Mouse (Mus musculus): Measurements from ENCODE around the gene Ubr2. TPM values are rescaled to one million over a fixed set of nuclear protein-coding genes. Genes with fewer than 3 reads are reported as not detected.

The Ubr2 gene
- 12.4 and 14.4 TPM in 2 replicates for polyA plus RNA-seq (2015; fragmentation: Nextera tagmentation; extraction: Ambion mirVana)

GRCm38 (mm10) chr17:47009898-47010721, at the start of gene Ubr2:
Ubr2 (minus strand) TSS chr17:47010556.
- ATAC-seq (ENCODE audit: insufficient read depth, low FRiP score): peak; percentile 97
- no peaks in the 10 kb centered on the region for H3K9me3 ChIP-seq (replicated peaks; ENCODE audit: control insufficient read depth, low read length)
- peak within 1 kb of the TSS; percentile 72 for H3K4me2 ChIP-seq (ENCODE audit: low read depth, low read length)
- 0 out of 2 replicates have a peak, but pooled peaks cover 2% of the 10 kb centered on the region for H3K36me3 ChIP-seq (ENCODE audit: control insufficient read depth, insufficient read depth, low read length)
- H3K4me1 ChIP-seq (ENCODE audit: control insufficient read depth, insufficient read depth, low read length): peaks cover 25% of the 10 kb centered on the region
- H3K27me3 ChIP-seq (ENCODE audit: control insufficient read depth, insufficient read depth, low read length): no peaks in the 10 kb centered on the region
- peak within 1 kb of the TSS; percentile 96 for H3K27ac ChIP-seq (ENCODE audit: low read length)
- peak within 1 kb of the TSS; percentile 92 for H3K4me3 ChIP-seq (replicated peaks; ENCODE audit: low read length)
- WGBS: under 1% methylated on average over 77 of the region's 77 CpGs
- H3K9ac ChIP-seq (ENCODE audit: low read length): peak within 1 kb of the TSS; percentile 95

DNA sequence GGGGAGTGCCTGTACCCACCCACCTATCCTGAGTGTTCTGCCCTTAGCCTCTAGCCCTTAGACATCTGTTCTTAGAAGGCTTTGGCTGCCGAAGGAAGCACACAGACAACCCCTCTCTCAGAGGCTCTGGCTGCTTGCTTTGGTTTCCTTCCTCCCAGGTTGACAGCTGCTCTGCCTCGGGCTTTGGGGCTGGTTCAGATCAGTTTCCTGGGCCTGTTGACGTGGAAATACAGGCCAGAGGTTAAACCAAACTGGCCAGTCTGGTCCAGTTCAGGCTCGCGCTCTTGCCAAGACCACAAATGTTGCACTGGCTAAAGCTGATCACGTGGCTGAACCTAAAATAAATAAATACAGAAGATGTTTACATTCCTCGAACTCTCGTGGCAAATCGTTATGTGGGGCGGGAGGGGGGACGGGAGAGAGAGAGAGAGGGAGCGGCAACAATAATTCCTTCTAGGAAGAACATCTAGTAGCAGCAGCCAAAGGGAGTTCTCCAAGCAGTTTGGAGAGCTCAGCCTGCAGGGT, 49.5 kb upstream of the Ubr2 start:
- no peaks in the 10 kb centered on the region for H3K36me3 ChIP-seq (ENCODE audit: control insufficient read depth, insufficient read depth, low read length)
- H3K27me3 ChIP-seq (ENCODE audit: control insufficient read depth, insufficient read depth, low read length): no peaks in the 10 kb centered on the region
- 0 out of 2 replicates have a peak, but pooled peaks cover 3% of the 10 kb centered on the region for H3K4me1 ChIP-seq (ENCODE audit: control insufficient read depth, insufficient read depth, low read length)
- ATAC-seq (ENCODE audit: insufficient read depth, low FRiP score): peak; percentile 91
- H3K27ac ChIP-seq (ENCODE audit: low read length): peak overlapping the region; percentile 28
- no peak overlapping the region for H3K9ac ChIP-seq (ENCODE audit: low read length)
- 5% methylated on average over 12 of the region's 12 CpGs for WGBS
- H3K4me3 ChIP-seq (replicated peaks; ENCODE audit: low read length): no peak overlapping the region
- peak overlapping the region; percentile 22 for H3K4me2 ChIP-seq (ENCODE audit: low read depth, low read length)
- peaks cover 6% of the 10 kb centered on the region for H3K9me3 ChIP-seq (replicated peaks; ENCODE audit: control insufficient read depth, low read length)

GRCm38 (mm10) chr17:47057966-47058365, 47.6 kb upstream of the Ubr2 start:
- no peak overlapping the region for H3K4me2 ChIP-seq (ENCODE audit: low read depth, low read length)
- 0 out of 2 replicates have a peak, but pooled peaks cover 3% of the 10 kb centered on the region for H3K4me1 ChIP-seq (ENCODE audit: control insufficient read depth, insufficient read depth, low read length)
- no peak overlapping the region for H3K9ac ChIP-seq (ENCODE audit: low read length)
- ATAC-seq (ENCODE audit: insufficient read depth, low FRiP score): no peak
- H3K27me3 ChIP-seq (ENCODE audit: control insufficient read depth, insufficient read depth, low read length): no peaks in the 10 kb centered on the region
- peaks cover 6% of the 10 kb centered on the region for H3K9me3 ChIP-seq (replicated peaks; ENCODE audit: control insufficient read depth, low read length)
- 95% methylated on average over 4 of the region's 4 CpGs for WGBS
- no peak overlapping the region for H3K4me3 ChIP-seq (replicated peaks; ENCODE audit: low read length)
- H3K36me3 ChIP-seq (ENCODE audit: control insufficient read depth, insufficient read depth, low read length): no peaks in the 10 kb centered on the region
- no peak overlapping the region for H3K27ac ChIP-seq (ENCODE audit: low read length)

DNA sequence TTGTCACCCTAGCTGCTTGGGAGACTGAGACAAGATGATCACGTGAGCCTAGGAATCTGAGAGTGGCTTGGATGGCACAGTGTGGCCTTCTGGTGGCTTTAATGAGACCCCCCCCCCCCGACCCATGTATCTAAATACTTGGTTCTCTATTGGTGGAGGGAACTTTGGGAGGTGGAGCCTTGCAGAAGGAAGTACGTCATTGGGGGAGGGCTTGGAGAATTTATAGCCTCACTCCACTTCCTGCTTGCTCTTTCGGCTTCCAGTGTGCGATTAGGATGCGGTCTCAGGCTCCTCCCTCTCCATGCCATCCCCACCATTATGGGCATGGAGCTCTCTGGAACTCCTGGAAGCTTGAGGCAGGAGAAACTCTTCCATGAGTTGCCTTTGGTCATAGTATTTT, 46.1 kb upstream of the Ubr2 start:
- ATAC-seq (ENCODE audit: insufficient read depth, low FRiP score): no peak
- H3K9ac ChIP-seq (ENCODE audit: low read length): no peak overlapping the region
- no peak overlapping the region for H3K27ac ChIP-seq (ENCODE audit: low read length)
- H3K4me2 ChIP-seq (ENCODE audit: low read depth, low read length): no peak overlapping the region
- H3K36me3 ChIP-seq (ENCODE audit: control insufficient read depth, insufficient read depth, low read length): no peaks in the 10 kb centered on the region
- H3K27me3 ChIP-seq (ENCODE audit: control insufficient read depth, insufficient read depth, low read length): no peaks in the 10 kb centered on the region
- WGBS: 76% methylated on average over 6 of the region's 6 CpGs
- H3K4me1 ChIP-seq (ENCODE audit: control insufficient read depth, insufficient read depth, low read length): 0 out of 2 replicates have a peak, but pooled peaks cover 3% of the 10 kb centered on the region
- H3K9me3 ChIP-seq (replicated peaks; ENCODE audit: control insufficient read depth, low read length): peaks cover 6% of the 10 kb centered on the region
- no peak overlapping the region for H3K4me3 ChIP-seq (replicated peaks; ENCODE audit: low read length)

GRCm38 (mm10) chr17:47055121-47055520, 44.8 kb upstream of the Ubr2 start:
- Histone ChIP-seq H3K36me3 (ENCODE audit: control insufficient read depth, insufficient read depth, low read length) (no peaks in the 10 kb centered on the region), H3K4me1 (ENCODE audit: control insufficient read depth, insufficient read depth, low read length) (0 out of 2 replicates have a peak, but pooled peaks cover 3% of the 10 kb centered on the region), H3K27me3 (ENCODE audit: control insufficient read depth, insufficient read depth, low read length) (no peaks in the 10 kb centered on the region), H3K4me3 (replicated peaks; ENCODE audit: low read length) (no peak overlapping the region), H3K9me3 (replicated peaks; ENCODE audit: control insufficient read depth, low read length) (peaks cover 6% of the 10 kb centered on the region), H3K27ac (ENCODE audit: low read length) (no peak overlapping the region), H3K9ac (ENCODE audit: low read length) (no peak overlapping the region), H3K4me2 (ENCODE audit: low read depth, low read length) (no peak overlapping the region)
- WGBS: 83% methylated on average over 7 of the region's 7 CpGs
- ATAC-seq (ENCODE audit: insufficient read depth, low FRiP score): no peak

DNA sequence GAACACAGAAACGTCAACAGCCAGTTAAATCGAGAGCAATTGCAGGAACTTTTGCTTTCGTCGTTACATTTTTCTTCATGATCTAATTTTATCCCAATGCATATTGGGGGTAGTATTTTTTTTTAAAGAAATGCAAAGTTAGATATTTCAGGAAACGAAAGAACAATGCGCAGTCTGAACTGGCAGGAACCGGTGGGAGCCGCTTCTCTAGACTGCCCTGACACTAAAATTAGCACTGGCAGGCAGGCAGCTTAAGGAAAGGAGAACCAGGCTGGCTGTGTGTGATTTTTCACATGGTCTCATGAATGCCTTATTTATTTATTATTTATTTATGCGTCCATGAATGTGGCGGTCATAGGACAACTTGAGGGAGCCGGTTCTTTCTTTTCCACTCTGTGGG, 44.3 kb upstream of the Ubr2 start:
- no peak overlapping the region for H3K27ac ChIP-seq (ENCODE audit: low read length)
- no peak overlapping the region for H3K9ac ChIP-seq (ENCODE audit: low read length)
- H3K4me1 ChIP-seq (ENCODE audit: control insufficient read depth, insufficient read depth, low read length): 0 out of 2 replicates have a peak, but pooled peaks cover 3% of the 10 kb centered on the region
- H3K36me3 ChIP-seq (ENCODE audit: control insufficient read depth, insufficient read depth, low read length): no peaks in the 10 kb centered on the region
- H3K4me2 ChIP-seq (ENCODE audit: low read depth, low read length): no peak overlapping the region
- ATAC-seq (ENCODE audit: insufficient read depth, low FRiP score): no peak
- H3K9me3 ChIP-seq (replicated peaks; ENCODE audit: control insufficient read depth, low read length): peaks cover 6% of the 10 kb centered on the region
- H3K27me3 ChIP-seq (ENCODE audit: control insufficient read depth, insufficient read depth, low read length): no peaks in the 10 kb centered on the region
- WGBS: 77% methylated on average over 11 of the region's 11 CpGs
- H3K4me3 ChIP-seq (replicated peaks; ENCODE audit: low read length): no peak overlapping the region

DNA sequence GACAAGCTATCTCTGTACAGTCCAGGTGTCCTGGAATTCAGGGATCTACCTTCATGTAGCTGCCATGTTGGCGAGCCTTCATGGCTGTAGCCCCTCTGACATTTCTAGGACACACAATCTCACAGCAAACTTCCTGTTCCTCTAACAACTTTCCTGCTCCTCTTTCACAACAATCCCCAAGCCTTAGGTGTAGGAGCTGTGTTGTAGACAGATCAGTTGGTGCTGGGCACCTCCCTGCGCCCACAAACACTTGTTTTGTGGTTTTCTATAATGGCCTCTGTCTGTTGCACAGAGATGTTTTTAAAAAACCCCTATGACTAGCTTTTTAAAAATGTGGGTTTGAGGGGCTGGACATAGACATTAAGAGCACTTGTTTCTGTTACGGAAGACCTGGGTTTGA, 40.3 kb upstream of the Ubr2 start:
- H3K4me3 ChIP-seq (replicated peaks; ENCODE audit: low read length): no peak overlapping the region
- WGBS: 83% methylated on average over 3 of the region's 3 CpGs
- H3K27ac ChIP-seq (ENCODE audit: low read length): no peak overlapping the region

DNA sequence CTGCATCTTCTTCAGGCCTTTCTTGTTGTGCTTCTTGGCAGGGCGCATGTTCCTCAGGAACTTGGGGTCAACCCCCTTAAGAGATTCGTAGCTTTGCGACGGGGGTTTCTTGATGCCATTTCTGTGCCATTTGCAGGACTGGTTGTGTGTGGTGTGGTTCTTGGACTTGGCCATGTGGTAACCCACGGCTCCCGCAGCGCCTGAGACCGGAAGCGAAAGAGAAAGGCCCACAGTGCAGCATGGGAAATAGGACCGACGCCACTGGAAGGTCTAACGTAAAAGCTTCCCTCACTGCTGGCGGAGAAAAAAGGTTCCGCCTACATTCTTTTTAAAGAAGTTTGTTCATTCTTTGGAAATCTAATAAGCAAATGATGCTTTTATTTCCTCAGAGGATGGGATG, 32.5 kb upstream of the Ubr2 start:
- peaks cover 3% of the 10 kb centered on the region; the same call in 1 of the 2 replicates for H3K4me1 ChIP-seq (ENCODE audit: control insufficient read depth, insufficient read depth, low read length)
- 95% methylated on average over 14 of the region's 14 CpGs for WGBS
- no peaks in the 10 kb centered on the region for H3K36me3 ChIP-seq (ENCODE audit: control insufficient read depth, insufficient read depth, low read length)
- H3K9me3 ChIP-seq (replicated peaks; ENCODE audit: control insufficient read depth, low read length): no peaks in the 10 kb centered on the region
- no peak overlapping the region for H3K4me2 ChIP-seq (ENCODE audit: low read depth, low read length)
- no peak overlapping the region for H3K4me3 ChIP-seq (replicated peaks; ENCODE audit: low read length)
- H3K9ac ChIP-seq (ENCODE audit: low read length): no peak overlapping the region
- no peaks in the 10 kb centered on the region for H3K27me3 ChIP-seq (ENCODE audit: control insufficient read depth, insufficient read depth, low read length)
- H3K27ac ChIP-seq (ENCODE audit: low read length): no peak overlapping the region
- ATAC-seq (ENCODE audit: insufficient read depth, low FRiP score): no peak

More for the DNA sequence above, 40.3 kb upstream of the Ubr2 start:
- no peaks in the 10 kb centered on the region for H3K27me3 ChIP-seq (ENCODE audit: control insufficient read depth, insufficient read depth, low read length)
- H3K36me3 ChIP-seq (ENCODE audit: control insufficient read depth, insufficient read depth, low read length): no peaks in the 10 kb centered on the region
- no peak overlapping the region for H3K4me2 ChIP-seq (ENCODE audit: low read depth, low read length)
- no peak for ATAC-seq (ENCODE audit: insufficient read depth, low FRiP score)
- no peak overlapping the region for H3K9ac ChIP-seq (ENCODE audit: low read length)
- H3K9me3 ChIP-seq (replicated peaks; ENCODE audit: control insufficient read depth, low read length): no peaks in the 10 kb centered on the region
- no peaks in the 10 kb centered on the region for H3K4me1 ChIP-seq (ENCODE audit: control insufficient read depth, insufficient read depth, low read length)
